Mouse (Mus musculus) adrenal gland (tissue): ENCODE results near the gene Gm10320.

ENCODE experiments used
- intact Hi-C: fragments of 180-260 bp; cut with DNase I; formaldehyde crosslinking; loops from one replicate; pipeline ENCODE4 v1.15.1; 2025
- long read RNA-seq, 2 experiments: library from polyadenylated mRNA; unstranded; transcript quantifications; one replicate each; pipeline ENCODE4 v2.0.0; 2020; ENCODE audit warnings: borderline replicate concordance in 1 of 2; ENCODE audit not compliant: insufficient replicate concordance in 1 of 2

Gm10320 gene
- long read RNA-seq, experiment 1: 0 reads
- long read RNA-seq, experiment 2: 0 reads

DNA sequence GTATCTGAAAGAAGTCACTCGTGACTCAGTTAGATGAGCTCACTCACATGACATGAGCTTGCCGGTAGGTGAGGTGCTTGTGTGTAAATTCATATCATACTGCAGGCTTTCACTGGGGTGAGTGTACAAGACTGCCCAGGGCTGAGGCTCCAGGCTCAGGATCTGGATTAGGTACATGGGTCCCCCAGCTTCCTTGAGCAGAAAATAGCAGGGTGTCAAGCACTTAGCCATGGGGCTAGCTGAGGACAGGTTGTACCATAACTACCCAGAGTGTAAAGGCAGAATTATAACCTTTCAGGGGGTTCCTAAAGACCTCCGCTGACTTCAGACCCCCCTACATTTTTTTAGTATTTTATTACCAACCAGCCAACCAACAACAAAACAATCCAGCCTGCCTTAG lies at the start of gene Gm10320:
TSS of gene Gm10320 (minus strand) at position 93 of the 400 bp plus-strand sequence.
- intact Hi-C loops: no loop called here

DNA sequence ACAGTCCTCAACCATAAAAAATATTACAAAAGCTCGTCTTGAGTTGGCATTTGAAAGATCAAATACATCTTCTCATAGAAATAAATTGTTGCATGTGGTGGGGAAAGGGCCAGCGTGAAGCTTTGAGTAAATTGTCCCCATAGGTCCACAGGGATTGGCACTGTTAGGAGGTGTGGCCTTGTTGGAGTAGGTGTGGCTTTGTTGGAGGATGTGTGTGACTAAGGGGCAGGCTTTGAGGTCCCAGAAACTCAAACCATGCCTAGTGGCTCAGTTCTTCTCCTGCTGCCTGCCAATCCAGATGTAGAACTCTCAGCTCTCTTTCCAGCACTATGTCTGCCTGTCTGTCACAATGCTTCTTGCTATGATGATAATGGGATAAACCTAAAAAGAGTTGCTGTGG lies 49.8 kb upstream of the Gm10320 start:
- intact Hi-C loops: no loop called here

DNA sequence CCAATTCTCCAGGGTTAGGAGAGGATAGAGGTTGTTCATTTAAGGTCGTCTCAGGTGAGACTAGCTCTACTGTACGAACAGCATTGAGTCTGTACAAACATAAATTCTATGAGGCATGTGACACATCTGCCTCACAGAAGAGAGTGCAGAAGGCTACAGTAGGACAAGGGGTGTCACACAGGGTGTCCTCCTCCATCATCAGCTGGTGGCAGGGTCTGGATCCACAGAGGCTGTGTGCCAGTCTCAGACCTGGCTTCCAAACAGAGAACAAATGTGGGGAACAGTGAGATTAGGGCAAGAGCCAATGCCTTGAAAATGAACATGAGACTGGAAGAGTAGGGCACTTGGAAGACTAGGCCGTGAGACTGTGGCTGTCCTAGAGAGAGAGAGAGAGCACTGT lies 48.4 kb upstream of the Gm10320 start:
- intact Hi-C loops: no loop called here

DNA sequence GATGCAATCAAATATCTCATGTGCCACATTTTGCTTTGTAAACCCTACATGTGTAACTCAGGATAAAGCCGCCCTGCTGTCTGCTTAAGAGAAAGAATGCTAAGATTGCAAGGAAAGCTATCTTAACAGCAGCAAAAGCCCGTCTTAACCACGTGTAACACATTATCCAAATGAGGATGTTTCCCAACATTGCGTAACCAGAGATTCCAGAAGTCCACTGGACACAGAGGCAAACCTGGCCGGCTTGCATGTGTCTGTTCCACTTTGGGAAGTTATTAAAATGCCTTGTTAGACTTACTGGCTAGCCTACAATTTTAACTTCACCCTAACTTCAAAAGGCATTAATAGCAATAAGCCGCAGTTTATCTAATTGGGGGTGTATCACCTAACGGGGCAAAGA lies 47.5 kb upstream of the Gm10320 start:
- intact Hi-C loops: no loop called here

DNA sequence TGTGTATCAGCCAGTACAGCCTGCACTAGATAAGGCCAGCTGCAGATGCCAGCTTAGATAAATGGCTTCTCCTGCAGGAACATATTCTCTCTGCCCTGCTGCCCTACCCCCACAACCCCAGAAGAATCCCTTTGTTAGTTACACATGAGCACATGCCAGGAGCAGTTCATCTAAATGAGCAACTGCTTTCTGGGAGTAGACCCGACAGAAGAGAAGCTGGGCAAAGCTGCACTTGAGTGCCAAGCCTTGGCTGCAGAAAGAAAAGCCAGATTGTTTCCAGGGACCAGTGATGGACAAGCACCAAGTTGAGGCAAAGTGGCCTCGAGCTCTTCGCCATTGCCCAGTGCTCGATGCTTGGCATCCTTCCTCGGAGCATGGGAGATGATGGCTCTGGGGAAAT lies 46.8 kb upstream of the Gm10320 start:
- intact Hi-C loops: no loop called here

DNA sequence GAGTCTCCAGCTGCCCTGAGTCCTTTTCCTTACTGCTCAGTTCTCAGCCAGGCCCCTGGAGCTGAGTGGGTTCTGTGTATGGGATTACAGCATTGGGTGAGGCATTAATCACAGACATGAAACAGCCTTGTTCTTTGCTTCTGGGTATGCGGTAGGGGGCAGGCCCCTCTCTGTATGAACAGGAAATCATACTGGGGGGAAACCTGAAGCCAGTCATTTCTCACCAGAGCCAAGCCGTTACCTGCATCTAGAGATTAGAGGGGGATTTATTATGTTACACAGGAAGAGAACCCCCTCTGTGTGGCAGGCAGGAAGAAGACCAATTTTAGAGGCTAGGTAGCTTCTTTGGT lies 43.1 kb upstream of the Gm10320 start:
- intact Hi-C loops: no loop called here

DNA sequence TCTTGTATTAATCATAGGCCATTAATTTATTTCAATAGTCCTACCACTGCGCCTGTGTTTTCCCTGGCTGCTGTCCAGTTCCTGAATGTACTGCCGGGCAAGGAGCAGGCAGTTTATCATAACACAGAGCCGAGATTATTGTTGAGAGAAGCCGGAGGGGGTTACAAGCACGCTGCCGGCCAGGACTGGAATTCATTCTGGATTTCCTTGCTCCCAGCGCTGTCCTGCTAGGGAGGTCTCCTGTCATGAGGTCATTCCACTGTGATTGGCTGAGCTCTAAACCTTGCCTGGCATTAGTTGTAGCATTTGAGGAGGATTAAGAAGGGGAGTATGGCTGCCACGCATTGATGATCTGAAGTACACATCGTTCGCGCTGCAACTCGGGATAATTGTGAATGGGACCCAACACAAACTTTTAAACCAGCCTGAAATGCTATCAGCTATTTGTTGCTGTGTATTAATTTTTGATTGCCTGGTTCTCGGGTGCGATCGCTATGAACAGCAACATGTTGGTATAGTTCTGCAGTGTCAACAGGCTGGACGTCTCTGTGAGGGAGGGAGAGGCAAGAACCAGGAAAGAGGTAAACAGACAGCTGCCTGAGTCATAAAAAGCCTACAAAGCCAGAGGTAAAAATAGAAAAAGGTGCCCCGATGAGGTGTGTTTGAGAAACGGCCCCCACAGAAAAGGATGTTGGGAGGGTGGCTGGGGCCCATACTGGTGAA lies 42.5 kb upstream of the Gm10320 start:
- intact Hi-C loops: no loop called here

DNA sequence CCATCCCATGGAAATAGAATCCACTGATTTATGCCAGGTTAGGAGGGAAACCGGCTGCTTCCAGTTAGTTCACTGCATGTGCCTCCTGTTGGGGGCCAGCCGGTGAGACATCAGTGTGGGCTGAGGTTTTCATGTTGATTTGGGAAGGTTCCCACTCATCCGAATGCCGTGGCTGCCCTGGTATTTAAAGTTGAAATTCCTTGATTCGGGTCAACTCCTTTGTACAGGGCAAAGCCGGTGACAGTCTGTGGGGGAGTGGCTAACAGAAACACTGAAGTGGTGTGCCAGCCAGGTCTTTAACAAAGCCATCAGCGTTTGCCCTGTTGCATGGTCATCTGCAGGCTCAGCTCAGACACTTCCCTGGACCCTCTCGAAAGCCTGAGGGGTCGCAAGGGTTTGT lies 41.6 kb upstream of the Gm10320 start:
- intact Hi-C loops: no loop called here

DNA sequence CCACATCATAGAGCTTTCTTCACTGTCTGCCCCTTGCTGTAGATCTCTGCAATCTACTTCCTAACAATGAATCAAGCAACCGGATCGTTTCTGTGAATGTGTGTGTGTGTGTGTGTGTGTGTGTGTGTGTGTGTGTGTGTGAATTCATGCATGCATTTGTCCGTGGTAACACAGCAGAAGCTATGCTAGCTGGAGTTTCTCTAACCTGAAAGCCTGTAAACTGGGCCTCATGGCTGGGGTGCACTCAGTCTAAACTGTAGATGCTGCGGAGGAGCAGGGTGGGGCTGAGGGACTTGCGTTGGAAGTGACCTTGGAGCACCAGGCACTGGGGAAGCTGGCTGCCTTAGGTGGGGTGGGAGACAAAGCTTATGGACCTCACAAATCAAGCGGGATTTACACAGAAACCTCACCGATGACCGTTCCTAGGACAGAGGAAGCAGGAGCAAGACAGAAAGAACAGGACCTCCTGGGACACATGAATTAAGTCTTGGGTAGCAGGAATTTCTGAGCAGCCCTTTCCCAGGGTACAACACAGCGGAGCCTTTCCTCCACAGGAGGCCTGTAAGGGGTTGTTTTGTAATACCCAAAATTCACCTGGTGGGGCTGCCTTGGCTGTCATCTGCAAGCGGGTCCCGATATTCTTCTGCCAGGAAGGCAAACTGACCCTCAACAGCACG lies 41.0 kb upstream of the Gm10320 start:
- intact Hi-C loops: no loop called here

DNA sequence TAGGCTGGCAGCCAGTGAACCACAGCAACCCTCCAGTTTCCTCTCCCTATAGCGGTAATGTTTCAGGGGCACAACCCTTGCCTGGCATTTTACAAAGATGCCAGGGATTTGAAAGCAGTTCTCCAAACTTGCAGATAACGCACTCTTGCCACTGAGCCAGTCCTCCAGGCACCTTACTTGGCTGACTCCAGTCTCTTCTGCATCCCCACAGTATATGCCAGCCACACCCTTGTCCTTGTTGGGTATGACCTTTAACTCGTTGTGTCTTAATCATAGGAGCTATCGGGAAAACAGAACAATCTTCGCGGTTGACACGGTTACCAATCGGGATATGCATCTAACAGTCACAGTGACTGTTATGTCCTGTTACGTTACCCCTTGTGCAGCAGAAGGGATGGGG lies 40.2 kb upstream of the Gm10320 start:
- intact Hi-C loops: no loop called here

DNA sequence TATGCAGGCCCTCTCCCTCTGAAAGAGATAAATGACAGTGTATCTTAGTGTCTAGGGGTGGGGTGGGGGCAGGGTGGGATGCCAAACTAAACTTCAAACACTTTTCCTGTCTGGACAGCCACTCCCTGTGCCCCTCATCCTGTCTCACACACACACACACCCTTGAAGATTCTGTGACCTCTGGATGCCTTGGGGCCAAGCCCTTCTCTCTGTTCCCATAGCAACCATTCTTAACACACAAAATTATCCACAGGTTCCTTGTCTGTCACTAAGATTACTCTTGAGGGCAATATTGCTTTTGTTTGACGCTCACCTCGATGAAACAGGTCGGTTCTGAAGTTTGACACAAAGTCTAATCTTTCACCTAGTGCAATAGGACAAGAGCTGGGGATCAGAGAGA lies 39.5 kb upstream of the Gm10320 start:
- intact Hi-C loops: no loop called here

DNA sequence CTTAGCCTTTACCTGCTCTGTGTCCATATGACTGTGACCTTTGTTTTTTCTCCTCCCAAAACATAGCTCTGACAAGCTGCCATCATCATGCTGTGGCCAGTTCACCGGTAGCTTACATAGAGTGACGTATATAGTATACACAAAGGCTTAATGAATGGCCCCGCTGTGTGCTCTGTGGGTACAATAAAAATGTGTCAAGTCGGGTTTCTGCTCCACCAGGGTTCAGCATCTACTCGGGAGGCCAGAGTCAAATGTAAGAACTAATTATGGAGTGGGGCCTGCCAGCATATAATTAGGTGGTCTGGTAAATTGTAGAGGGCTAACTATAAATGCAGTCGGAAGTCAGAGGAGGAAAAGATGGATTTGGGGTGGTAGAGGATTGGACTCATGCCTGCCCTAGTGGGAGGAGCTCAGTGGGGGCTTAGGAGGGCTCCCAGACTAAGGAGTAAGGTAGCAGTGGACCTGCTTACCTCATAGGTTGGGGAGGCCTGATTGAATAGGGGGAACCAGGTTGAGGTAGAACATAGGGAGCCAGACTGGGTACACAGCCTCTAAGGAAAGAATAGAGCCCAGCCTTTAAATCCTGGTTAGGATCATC lies 32.0 kb upstream of the Gm10320 start:
- intact Hi-C loops: no loop called here

DNA sequence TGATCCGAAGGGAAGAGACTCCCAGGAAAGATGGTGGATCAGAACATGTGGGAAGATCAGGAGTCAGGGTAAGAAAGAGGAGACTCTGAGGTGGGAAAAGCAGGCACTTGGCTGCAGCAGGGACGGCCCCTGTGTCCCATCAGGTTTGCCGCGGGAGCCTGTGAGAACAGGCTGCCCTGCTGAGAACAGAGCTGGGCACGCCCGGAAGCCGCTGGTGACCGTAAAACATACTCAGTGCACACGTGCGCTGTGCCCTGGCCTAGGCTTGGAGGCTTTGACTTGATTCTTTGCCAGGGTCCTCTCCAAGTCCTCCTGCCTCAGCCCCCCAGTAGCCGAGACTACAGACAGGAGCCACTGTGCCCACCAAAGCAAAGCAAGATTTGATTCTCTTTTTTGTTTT lies 26.5 kb upstream of the Gm10320 start:
- intact Hi-C loops: no loop called here

DNA sequence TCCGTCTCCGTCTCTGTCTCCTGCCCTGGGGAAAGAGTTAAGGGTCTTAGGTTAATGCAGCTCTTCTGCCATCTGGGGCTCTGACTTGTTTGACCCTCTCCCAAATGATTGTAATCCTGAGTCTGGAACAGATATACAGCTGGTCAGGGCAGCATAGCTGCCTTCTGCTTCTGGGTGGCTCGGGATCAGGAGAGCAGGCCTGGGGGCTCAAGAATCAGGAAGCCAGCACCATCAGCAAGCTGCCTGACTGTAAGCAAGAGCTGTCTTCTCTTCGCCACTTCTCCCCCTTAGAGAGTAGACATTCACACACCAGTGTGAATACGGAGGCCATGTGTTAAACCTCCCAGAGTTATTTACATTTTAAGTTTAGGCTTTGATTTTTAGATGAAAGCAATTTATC lies 25.9 kb upstream of the Gm10320 start:
- intact Hi-C loops: no loop called here

DNA sequence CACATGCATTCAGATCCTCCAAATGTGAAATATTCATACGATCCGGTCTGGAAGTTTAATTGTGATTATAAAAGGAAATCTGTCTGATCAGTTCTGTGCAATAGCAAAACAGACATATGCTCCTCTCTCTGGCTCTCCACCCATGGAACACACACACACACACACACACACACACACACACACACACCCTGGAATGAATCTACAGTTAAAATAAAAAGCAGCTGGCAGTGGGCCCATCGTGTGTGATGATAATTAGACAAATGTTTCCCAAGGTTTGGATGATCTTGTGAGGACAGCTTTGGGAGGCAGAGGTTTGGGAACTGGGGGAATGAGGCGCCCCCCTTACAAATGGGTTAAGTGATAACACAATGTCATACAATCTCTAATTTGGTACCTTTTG lies 25.2 kb upstream of the Gm10320 start:
- intact Hi-C loops: no loop called here

DNA sequence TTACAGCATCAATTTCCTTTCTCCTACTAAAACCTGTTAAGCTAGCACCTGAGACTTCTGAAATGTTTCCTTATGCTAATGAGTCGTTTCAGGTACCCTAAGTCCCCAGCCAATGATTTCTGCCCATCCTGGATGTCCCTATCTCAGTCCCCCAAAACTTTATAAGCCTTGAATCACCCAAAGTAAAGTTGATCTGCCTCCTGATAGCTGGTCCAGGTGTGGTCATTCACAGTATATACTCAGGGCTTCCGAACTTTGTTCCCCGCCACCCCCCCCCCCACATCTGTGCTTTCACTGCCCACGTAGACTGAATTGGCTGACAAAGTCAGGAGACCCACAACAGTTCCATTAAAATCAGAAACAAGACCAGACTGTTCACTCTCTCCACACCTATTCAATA lies 20.3 kb upstream of the Gm10320 start:
- intact Hi-C loops: no loop called here

DNA sequence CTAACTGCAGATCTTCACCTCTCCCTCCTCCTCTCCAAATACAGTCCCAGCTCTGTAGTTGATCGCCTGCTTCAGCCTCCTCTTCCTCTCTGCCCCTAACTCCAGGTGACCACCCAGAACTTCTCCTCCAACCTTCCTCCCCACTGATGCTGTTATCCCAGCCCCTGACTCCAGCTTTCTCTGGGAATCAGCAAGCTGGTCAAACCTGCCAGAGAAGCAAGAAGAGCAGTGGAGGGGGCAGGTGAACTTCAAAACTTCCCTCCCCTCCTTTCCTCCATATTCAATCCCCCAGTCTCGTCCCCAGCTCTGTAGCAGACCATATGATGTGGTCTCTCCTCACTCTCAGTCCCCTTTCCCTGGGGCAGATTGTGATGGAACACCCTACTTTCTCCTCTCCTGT lies 15.9 kb upstream of the Gm10320 start:
- intact Hi-C loops: no loop called here

DNA sequence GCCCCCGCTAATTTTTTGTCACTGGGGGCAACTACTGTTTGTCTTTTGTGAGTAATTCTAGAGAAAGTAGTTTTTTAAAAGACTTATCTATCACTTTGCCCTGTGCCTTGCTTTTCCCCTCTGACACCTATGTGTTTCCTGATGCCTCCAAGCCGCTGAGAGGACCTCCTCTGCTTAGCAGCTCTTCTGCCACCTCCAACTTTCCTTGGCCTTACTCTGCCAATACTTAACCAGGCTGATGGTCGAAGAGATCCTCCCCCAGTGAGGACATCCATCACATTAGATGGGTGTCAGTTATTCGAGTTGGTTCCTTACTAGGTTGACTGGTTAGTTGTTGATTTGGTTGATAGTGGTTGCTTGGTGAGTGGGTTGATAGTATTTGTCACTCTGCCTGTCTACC lies 14.7 kb upstream of the Gm10320 start:
- intact Hi-C loops: no loop called here

DNA sequence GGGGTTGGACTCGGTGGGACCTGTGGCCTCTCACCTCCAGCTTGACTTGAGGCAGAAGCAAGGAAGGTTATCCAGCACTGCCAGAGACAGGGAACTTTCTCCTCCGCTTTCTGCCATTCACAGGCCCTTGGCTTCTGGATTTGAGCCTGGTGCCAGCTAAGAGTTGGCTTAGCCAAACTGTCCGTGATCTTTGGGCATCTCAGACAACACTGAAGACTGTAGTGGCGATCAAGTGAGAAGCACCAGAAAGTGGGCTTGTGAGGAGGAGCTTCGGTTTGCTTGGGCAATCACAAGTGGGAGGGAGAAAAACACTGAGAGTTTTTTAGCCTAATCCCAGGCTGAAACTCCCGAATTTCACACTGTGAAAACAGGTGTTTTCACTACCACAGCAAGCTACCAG lies 14.2 kb upstream of the Gm10320 start:
- intact Hi-C loops: no loop called here

DNA sequence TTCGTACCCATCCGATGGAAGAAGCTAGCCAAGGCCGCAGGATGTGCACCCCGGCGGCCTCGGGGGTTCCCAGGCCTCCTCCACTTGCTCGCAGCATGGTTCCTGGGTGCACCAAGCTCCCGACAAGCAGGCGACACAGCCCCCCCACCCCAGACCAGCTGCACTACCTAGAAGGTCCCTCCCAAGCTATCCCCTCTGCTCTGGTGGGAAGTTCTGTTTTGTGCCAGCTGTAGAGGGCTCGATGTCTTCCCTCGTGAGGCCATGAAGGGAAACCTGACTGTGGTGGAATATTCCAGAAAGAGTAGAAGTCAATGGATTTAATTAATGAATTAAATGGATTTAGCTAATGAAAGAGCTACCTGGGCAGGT lies 13.7 kb upstream of the Gm10320 start:
- intact Hi-C loops: no loop called here

DNA sequence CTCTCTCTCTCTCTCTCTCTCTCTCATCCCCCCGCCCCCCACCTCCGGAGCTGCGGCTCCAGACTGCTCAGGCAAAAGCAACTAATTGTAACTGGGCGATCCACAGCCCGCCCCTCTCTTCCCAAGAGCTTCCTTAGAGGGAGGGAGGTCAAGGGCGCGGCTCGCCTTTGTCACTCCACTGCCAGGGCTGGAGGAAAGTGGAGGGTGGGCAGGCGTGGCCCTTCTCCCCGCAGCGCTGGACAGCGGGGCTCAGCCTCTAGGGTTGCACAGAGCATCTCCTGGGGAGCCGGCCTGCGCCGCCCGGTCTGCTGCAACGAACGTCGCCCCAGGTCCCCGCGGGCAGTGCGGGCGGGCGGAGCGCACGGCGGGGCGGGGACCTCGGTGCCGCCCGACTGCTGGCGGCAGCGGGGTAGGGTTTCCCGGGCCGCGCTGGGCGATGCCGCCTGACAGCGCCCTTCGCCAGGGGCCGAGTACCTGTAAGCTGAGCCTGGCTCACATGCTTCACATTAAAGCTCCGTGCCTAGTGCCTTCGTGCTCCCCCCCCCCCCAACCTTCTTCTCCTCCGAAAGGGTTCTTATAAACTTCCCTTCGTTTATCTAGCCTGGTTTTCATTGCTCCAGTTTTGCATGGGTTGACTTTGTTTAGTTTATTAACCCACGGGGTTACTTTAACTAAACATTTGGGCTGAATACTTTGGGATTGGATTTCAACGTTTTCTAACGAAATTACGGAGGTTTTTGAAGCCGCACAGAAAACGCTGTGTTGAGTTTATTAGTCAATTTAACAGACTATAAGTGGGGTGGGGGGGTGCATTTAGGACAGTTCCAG lies 13.1 kb upstream of the Gm10320 start:
- intact Hi-C loops: no loop called here

DNA sequence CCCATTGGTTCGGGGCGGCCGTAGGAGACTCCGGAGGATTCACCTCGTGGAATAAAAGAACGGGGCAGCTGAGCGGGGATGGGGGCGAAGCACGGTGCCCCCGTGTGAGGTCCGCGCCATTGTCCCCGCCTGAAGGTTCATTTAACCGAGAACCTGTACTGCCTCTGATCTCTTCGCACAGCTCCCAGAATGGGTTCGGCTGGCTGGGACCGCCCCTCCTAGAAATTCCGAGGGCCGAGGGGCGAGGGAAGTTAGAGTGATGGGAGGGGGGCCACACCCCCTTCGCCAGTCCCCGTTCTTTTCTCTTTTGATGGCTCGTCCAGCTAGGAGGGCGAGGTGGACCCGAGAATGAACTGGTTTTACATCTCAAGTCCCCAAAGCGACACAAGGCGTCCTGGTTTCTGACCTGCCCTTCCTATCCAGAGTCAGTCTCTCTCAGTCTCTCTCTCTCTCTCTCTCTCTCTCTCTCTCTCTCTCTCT lies 12.4 kb upstream of the Gm10320 start:
- intact Hi-C loops: no loop called here
